Mouse (Mus musculus) hindbrain, embryonic 15.5 days (tissue): ENCODE measurements around the gene Tmem151b. TPM values are rescaled to one million over a fixed set of nuclear protein-coding genes. Genes with fewer than 3 reads are reported as not detected.

ENCODE experiments used
- ATAC-seq: fragments of 200-750 bp; cut with Nextera tagmentation; 2 replicates; pipeline ENCODE4 v1.8.0; 2017; ENCODE audit warnings: low read depth, moderate number of reproducible peaks, moderate TSS enrichment; ENCODE audit not compliant: low FRiP score
- H3K27ac ChIP-seq: fragments of 300-500 bp; sonication (generic); replicated peaks from 2 replicates; pipeline ENCODE4 v1.5.1; 2015; ENCODE audit warnings: mild to moderate bottlenecking, inconsistent platforms
- H3K27me3 ChIP-seq: fragments of 300-500 bp; sonication (generic); 2 replicates; pipeline ENCODE4 v1.6.1; 2015; ENCODE audit warnings: control low read depth, inconsistent platforms
- H3K36me3 ChIP-seq: fragments of 300-500 bp; sonication (generic); 2 replicates; pipeline ENCODE4 v1.6.1; 2015; ENCODE audit warnings: control low read depth, inconsistent platforms
- H3K4me1 ChIP-seq: fragments of 300-500 bp; sonication (generic); replicated peaks from 2 replicates; pipeline ENCODE4 v1.6.1; 2015; ENCODE audit warnings: control low read depth, inconsistent platforms
- H3K4me2 ChIP-seq: fragments of 300-500 bp; sonication (generic); 2 replicates; pipeline ENCODE4 v1.6.1; 2015; ENCODE audit warnings: moderate library complexity, mild to moderate bottlenecking, inconsistent platforms
- H3K4me3 ChIP-seq: fragments of 300-500 bp; sonication (generic); 2 replicates; pipeline ENCODE4 v1.5.1; 2015; ENCODE audit warnings: mild to moderate bottlenecking, inconsistent platforms
- H3K9ac ChIP-seq: fragments of 300-500 bp; sonication (generic); 2 replicates; pipeline ENCODE4 v1.6.1; 2015; ENCODE audit warnings: inconsistent platforms
- H3K9me3 ChIP-seq: fragments of 300-500 bp; sonication (generic); 2 replicates; pipeline ENCODE4 v1.6.1; 2016; ENCODE audit warnings: control low read depth, inconsistent platforms
- WGBS: fragments of 180-500 bp; shearing (Covaris S2); methylation state at CpG from one replicate; pipeline ENCODE4 v1.1.7; 2015; 5-methylcytosine and 5-hydroxymethylcytosine counted together
- polyA plus RNA-seq: library from polyadenylated mRNA; unstranded; fragments of >200 nt; fragmentation: Nextera tagmentation; extraction: Ambion mirVana; gene quantifications from 2 replicates; pipeline ENCODE4 v1.2.1, GENCODE M21; 2015

The Tmem151b gene
- polyA plus RNA-seq, 1 experiment from 2014 or later, result 31.9 TPM

DNA sequence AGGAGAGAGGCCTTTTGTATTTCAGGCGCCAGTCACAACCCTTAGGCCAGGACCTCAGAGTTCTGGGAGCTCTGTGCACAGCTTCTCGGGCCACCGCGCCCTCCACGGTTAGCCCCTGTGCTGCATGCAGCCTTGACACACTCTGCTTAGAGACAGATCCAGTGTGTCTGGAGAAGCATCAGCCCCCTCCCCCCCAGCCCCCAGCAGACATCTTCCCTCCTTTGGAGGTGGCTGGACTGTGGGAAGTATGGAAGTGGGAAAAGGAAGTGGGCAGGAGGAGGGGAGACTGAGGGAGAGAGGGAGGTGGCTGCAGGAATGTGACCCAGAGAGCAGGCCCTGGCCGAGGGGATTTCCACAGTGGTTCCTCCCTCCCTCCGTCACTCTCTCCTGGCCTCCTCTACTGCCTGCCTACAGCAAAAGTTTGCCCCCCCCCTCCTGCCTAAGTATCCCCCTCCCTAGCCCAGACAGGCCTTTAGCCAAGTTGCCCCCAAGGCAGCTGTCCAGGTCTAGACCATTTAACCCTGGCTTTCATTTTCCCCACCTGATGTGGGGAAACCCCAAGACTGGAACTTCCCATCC lies 7.9 kb upstream of the Tmem151b start:
- H3K4me2 ChIP-seq, result peak overlapping the region; percentile 83; the same call in 1 of the 2 replicates
- no peak for ATAC-seq
- no peak overlapping the region for H3K9ac ChIP-seq
- peaks cover 15% of the 10 kb centered on the region for H3K4me1 ChIP-seq
- 67% methylated on average over 7 of the region's 7 CpGs for WGBS
- H3K9me3 ChIP-seq, result no peaks in the 10 kb centered on the region
- no peaks in the 10 kb centered on the region for H3K36me3 ChIP-seq
- no peak overlapping the region for H3K4me3 ChIP-seq
- peaks cover 11% of the 10 kb centered on the region for H3K27me3 ChIP-seq
- no peak overlapping the region for H3K27ac ChIP-seq

- H3K9ac ChIP-seq, result peak overlapping the region; percentile 64
- H3K27me3 ChIP-seq, result peaks cover 11% of the 10 kb centered on the region
- WGBS, result 78% methylated on average over 3 of the region's 3 CpGs
- peak overlapping the region; percentile 70 for H3K4me3 ChIP-seq
- ATAC-seq, result no peak
- peaks cover 19% of the 10 kb centered on the region for H3K4me1 ChIP-seq
- H3K4me2 ChIP-seq, result peak overlapping the region; percentile 83
- H3K36me3 ChIP-seq, result no peaks in the 10 kb centered on the region
- no peak overlapping the region for H3K27ac ChIP-seq
- H3K9me3 ChIP-seq, result no peaks in the 10 kb centered on the region
These were observed 7.2 kb upstream of the Tmem151b start for GRCm38 (mm10) chr17:45556514-45557245.

DNA sequence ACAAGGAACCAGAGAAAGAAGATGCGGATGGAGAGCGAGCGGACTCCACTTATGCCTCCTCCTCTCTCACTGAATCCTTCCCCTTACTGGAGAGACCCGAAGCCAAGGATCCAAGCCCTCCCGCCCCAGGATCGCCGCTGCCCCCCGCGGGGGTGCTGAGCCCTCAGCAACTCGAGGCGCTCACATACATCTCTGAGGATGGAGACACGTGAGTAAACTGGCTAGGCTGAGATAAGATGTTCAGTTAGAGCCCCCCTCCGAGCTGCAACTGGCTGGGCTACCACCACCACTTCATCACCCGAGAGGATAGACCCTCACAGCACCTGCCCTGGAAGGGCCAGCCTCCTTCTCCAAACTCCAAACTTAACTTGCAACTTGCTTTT lies 6.6 kb upstream of the Tmem151b start:
- Histone ChIP-seq H3K27ac (0 out of 2 replicates have a peak overlapping the region, but pooled peaks have one; percentile 30), H3K4me3 (peak overlapping the region; percentile 70), H3K4me1 (peaks cover 19% of the 10 kb centered on the region), H3K36me3 (no peaks in the 10 kb centered on the region), H3K4me2 (peak overlapping the region; percentile 83), H3K9me3 (no peaks in the 10 kb centered on the region), H3K9ac (peak overlapping the region; percentile 64), H3K27me3 (peaks cover 11% of the 10 kb centered on the region)
- 3% methylated on average over 14 of the region's 14 CpGs for WGBS
- ATAC-seq, result no peak

DNA sequence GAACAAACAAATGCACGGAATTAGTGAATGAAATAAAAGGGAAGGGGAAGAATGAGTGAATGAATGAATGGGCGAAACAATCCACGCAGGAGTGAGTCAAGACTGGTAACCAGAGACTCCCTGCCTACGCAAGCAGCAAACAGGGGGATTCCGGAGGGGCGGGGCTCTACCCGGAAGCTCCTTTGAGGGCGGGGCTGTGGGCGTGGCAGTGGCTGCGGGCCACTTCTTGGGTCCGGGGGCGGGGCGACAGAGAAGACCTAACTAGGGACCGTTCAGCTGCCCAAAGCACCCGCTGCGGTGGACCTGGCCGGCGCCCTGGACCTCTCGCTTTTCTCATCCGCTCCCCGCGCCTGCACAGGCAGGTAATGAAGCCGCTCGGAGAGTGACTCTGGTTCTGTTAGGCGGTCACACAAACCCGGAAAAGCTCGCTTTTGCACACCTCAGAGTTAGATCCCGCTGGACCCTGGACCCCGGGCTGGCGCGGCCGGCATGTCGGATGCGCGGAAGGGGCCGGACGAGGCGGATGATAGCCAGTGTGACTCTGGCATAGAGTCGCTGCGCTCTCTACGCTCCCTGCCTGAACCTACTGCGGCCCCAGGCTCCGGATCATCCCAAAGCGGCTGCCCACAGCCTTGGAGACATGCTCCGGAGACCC lies 6.1 kb upstream of the Tmem151b start, which contains the start of gene Nfkbie:
Nfkbie (plus strand) TSS at position 252 of the 655 bp plus-strand sequence.
- peak within 1 kb of the TSS; percentile 70 for H3K4me3 ChIP-seq
- no peaks in the 10 kb centered on the region for H3K36me3 ChIP-seq
- peak; percentile 68 for ATAC-seq
- H3K27me3 ChIP-seq, result peaks cover 11% of the 10 kb centered on the region
- WGBS, result under 1% methylated on average over 45 of the region's 45 CpGs
- peak within 1 kb of the TSS; percentile 30; the same call in 1 of the 2 replicates for H3K27ac ChIP-seq
- no peaks in the 10 kb centered on the region for H3K9me3 ChIP-seq
- H3K4me1 ChIP-seq, result peaks cover 19% of the 10 kb centered on the region
- H3K9ac ChIP-seq, result peak within 1 kb of the TSS; percentile 64
- H3K4me2 ChIP-seq, result peak within 1 kb of the TSS; percentile 83

DNA sequence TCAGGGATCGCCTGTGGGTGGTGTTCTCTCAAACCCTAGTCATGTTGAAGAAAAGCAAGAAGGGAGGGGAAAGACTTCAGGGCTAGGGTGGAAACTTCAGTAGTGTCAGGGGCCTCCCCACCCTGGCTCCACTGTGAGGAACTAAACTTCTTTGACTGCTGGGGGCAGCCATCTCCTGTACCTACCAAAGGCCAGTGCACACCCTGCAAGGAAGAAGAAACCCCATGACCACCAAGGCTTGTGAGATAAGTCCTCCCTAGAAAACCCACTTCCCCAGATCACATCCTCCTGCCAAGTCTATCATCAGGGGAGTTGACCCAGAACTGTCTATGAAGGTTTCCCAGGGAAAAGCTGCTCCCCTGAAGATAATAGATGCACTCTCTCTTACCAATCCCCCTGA lies 4.9 kb upstream of the Tmem151b start:
- H3K4me2 ChIP-seq, result no peak overlapping the region
- H3K9me3 ChIP-seq, result no peaks in the 10 kb centered on the region
- H3K9ac ChIP-seq, result no peak overlapping the region
- H3K27me3 ChIP-seq, result peaks cover 11% of the 10 kb centered on the region
- H3K36me3 ChIP-seq, result no peaks in the 10 kb centered on the region
- no peak overlapping the region for H3K27ac ChIP-seq
- ATAC-seq, result no peak
- 45% methylated on average over 1 of the region's 1 CpGs for WGBS
- H3K4me3 ChIP-seq, result no peak overlapping the region
- peaks cover 26% of the 10 kb centered on the region for H3K4me1 ChIP-seq

GRCm38 (mm10) chr17:45553065-45553464 lies 3.6 kb upstream of the Tmem151b start:
- Histone ChIP-seq H3K27ac (no peak overlapping the region), H3K27me3 (peaks cover 11% of the 10 kb centered on the region), H3K4me3 (no peak overlapping the region), H3K9me3 (no peaks in the 10 kb centered on the region), H3K4me2 (no peak overlapping the region), H3K4me1 (peaks cover 31% of the 10 kb centered on the region), H3K9ac (no peak overlapping the region), H3K36me3 (no peaks in the 10 kb centered on the region)
- ATAC-seq, result no peak
- WGBS, result 79% methylated on average over 3 of the region's 3 CpGs

DNA sequence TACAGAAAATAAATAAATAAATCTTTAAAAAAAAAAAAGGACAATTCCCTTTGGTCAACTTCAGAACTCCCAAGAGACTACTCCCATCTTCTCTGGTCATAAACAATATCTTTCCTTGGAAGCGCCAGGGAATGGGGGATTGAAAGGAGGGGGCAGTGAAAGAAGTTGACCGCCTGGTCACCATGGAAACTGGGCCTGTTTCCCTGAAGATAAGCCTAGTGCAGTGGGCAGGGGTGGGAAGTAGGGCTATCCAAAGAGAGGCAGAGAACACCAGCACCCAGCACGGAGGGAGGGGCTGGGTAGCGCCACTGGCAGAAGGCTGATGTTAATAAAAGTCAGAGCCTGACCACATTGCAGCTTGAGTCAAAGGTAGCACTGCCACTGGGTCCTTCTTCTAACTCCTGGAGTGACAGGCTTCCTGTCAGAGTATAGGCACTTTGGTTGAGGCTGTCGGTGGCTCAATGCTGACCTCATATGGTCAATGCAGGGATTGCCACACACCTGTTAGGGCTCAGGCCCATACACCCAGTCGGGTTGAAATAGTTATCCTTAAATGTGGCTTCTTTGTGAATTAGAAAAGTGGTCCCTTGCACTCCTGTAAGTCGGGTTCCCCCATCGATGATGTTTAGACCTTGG lies 2.5 kb upstream of the Tmem151b start:
- 0 out of 2 replicates have a peak, but pooled peaks have one; percentile 28 for ATAC-seq
- Histone ChIP-seq H3K9me3 (no peaks in the 10 kb centered on the region), H3K4me3 (no peak overlapping the region), H3K27me3 (peaks cover 14% of the 10 kb centered on the region), H3K4me2 (no peak overlapping the region), H3K27ac (no peak overlapping the region), H3K36me3 (no peaks in the 10 kb centered on the region), H3K4me1 (peaks cover 43% of the 10 kb centered on the region), H3K9ac (no peak overlapping the region)
- 4% methylated on average over 8 of the region's 8 CpGs for WGBS

DNA sequence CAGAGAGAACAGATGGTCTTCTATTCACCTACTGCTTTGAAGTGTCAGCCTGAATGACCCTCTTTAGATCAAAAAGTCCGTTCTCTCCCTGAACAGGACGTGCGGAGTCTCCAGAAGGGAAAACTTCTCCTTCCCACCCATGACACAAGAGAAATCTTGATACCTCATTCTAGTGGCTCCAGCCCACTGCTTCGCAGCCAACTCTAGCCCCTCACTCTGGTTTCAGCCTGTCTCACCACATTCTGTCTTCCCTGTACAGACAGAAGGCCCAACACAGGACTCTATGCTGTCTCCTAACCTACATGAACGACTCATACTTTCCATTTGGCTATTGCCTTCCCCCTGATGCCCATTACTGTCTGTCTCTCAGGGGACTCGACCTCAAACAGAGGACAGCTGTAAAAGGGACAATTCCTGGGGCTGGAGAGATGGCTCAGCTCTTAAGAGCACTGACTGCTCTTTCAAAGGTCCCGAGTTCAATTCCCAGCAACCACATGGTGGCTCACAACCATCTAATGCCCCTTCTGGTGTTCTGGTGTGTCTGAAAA lies 1.8 kb upstream of the Tmem151b start:
- Histone ChIP-seq H3K4me3 (no peak overlapping the region), H3K36me3 (peaks cover 6% of the 10 kb centered on the region; the same call in 1 of the 2 replicates), H3K9me3 (no peaks in the 10 kb centered on the region), H3K27ac (no peak overlapping the region), H3K27me3 (peaks cover 14% of the 10 kb centered on the region), H3K4me1 (peaks cover 43% of the 10 kb centered on the region), H3K4me2 (no peak overlapping the region), H3K9ac (no peak overlapping the region)
- 52% methylated on average over 7 of the region's 7 CpGs for WGBS
- no peak for ATAC-seq

DNA sequence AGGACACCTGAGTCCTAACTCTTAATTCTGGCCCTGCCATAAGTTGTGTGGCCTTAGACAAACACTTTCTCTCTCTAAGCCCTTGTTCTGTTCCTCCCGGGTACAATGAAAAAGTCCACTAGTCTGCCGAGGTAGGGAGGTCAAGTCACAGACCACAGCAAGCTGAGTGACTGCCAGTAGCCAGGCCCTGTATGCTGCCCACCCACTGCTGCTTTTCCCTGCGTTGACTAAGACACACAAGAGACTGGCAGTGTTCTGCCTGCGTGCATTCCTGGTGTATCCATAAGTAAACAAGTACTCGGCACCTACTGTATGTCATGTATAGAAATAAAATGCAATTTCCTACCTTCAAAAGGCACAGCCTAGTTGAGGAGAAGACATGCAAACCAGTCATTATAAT lies 776 bp upstream of the Tmem151b start:
- no peaks in the 10 kb centered on the region for H3K9me3 ChIP-seq
- H3K4me2 ChIP-seq, result peak overlapping the region; percentile 69
- peaks cover 25% of the 10 kb centered on the region for H3K27me3 ChIP-seq
- H3K9ac ChIP-seq, result 0 out of 2 replicates have a peak overlapping the region, but pooled peaks have one; percentile 14
- H3K4me1 ChIP-seq, result peaks cover 46% of the 10 kb centered on the region
- peak overlapping the region; percentile 93; the same call in 1 of the 2 replicates for H3K27ac ChIP-seq
- peaks cover 8% of the 10 kb centered on the region; the same call in 1 of the 2 replicates for H3K36me3 ChIP-seq
- ATAC-seq, result no peak
- H3K4me3 ChIP-seq, result peak overlapping the region; percentile 86; the same call in 1 of the 2 replicates
- WGBS, result 31% methylated on average over 5 of the region's 5 CpGs

GRCm38 (mm10) chr17:45548541-45549512 lies 650 bp downstream of the Tmem151b start:
- H3K9ac ChIP-seq, result peak overlapping the region; percentile 99
- peaks cover 12% of the 10 kb centered on the region; the same call in 1 of the 2 replicates for H3K36me3 ChIP-seq
- WGBS, result 4% methylated on average over 19 of the region's 68 CpGs
- H3K4me3 ChIP-seq, result peak overlapping the region; percentile 86
- peaks cover 23% of the 10 kb centered on the region for H3K27me3 ChIP-seq
- H3K4me1 ChIP-seq, result peaks cover 56% of the 10 kb centered on the region
- H3K9me3 ChIP-seq, result no peaks in the 10 kb centered on the region
- H3K4me2 ChIP-seq, result peak overlapping the region; percentile 69
- peak; percentile 69 for ATAC-seq
- peak overlapping the region; percentile 93 for H3K27ac ChIP-seq
